Mouse (Mus musculus) urinary bladder, postnatal 14 days (tissue): ENCODE measurements around the gene Ptrh2.

Experiments used
- DNase-seq: peaks from one replicate; pipeline ENCODE4 v3.0.0; 2021; ENCODE audit warnings: low spot score

Gene Ptrh2

DNA sequence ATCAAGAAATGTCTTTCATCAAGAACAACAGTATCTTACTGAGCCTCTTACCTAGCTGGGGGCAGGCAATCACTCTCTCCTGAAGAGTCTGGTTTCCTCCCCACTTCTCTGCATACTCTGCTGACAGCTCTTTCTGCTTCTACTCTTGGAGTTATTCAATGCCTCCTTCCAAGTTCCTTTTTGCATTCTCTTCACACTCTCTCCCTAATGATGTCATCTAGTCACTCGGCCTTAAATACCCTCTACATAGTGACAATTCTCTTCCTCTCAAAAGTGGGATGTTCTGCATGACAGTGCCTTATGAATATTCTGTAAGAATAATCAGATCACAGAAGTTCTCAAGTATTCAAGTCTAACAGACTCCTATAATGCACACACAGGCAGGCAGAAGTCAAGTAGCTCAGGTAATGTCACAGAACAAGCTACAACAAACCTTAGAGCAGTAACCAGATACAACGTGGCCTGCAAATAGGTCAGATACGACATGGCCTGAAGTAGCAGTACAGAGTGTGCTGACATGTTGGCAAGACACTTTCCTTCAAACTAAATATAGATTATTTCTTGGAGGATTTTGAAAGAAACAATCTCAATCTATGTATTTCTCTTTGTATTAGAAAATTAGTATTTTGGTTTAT is 12.6 kb upstream of the Ptrh2 start:
- no peak for DNase-seq

DNA sequence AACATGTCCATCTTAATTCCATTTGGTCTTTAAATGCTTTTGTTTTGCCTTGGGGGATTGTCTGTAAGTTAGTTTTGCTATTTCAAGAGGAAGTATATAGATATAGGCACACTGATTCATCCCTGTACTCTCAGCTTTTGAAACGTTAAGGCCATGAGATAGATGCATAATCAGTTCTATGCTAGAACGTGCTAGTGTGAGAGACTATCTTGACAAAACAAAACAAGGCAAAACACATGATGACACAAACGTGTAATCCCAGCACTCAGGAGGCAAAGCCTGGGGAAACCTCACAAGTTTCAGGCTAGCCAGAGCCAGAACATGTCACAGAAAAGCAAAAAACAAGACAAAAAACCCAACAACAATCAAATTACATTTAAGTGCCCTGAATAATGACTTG is 11.0 kb upstream of the Ptrh2 start:
- DNase-seq, result no peak

DNA sequence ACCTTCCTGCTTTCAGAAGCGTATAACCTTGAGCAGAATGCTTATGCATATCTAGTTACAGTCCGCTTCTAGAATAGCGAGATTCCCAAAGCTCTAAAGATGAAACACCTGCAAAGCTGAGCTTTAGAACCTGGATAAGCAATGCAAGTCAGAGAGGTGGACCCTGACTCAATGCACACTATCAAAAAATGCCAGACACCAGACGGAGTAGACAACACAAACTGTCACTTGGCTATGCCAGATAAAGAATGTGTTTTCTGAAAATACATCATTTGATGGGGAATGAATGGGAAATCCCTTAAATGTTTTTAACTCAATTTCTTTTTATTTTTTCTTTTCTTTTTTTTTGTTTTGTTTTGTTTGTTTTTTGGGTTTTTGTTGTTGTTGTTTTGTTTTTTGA is 8.3 kb upstream of the Ptrh2 start:
- no peak for DNase-seq

DNA sequence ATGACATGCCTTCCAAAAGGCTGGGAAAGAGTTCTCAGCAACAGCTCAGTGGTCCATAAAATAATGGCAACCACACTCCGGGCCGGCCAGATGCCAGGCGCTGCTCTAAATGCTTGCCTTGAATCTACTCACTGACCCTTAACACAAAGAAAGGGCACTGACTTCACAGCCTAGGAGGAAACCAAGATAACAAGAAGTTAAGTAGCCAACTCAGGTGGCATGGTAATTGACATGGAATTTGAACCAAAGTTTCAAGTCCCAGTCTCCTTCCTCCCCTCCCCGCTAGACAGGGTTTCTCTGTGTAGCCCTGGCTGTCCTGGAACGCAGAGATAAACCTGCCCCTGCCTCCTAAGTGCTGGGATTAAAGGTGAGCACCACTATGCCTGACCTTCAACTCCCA is 4.8 kb upstream of the Ptrh2 start:
- no peak for DNase-seq

DNA sequence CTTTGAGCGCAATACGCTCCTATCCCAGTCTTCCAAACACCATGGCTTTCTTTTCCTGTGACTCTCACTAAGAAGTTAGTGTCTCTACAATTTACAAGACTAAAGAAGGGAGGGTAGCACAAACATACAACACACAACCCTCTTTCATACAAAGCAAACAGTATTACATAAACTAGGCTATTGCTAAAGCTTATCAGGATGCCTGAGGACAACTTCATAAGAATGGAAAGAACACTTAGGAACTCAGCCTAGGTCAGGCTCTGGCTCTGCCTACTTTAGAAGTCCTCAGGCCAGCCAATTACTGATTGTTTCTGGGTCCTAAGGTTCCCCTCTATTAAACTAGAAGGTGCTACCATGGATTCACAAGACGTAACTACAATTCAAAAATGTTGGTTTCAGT is 3.1 kb upstream of the Ptrh2 start:
- DNase-seq, result no peak

DNA sequence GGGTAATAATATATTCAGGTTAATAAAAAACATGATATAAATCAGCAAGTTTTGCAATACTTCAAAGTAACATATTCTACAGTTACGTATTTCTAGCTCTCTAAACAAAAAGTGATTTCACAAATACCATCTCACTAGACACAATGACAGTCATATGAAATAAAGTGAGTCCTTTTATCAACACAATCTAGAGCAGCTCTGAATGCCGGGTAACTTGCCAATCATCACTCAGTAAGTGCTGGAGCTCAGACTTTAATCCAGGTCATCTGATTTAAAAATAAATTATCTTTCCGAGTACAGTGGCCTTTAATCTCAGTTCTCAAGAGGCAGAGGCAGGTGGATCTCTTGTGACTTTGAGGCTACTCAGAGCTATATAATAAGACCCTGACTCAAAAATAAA is 2.4 kb upstream of the Ptrh2 start:
- no peak for DNase-seq

DNA sequence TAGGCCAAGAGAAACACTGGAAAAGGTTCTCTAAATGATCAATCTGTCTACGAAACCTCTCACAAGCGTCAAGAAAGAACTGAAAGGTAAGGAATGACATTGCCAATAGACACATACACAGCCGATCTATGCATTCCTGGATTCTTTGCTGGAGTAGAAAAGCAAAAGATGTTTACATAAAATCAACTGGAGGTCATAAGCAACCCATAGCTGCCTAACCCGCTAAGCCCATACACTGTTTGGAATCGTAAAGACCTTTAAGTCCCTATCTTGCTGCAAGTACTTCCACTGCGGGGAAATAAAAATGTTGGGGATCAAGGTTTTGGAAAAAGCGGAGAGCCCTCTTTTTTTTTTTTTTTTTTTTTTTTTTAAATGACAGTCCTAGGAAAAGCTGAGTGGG is 924 bp upstream of the Ptrh2 start:
- DNase-seq, result no peak

DNA sequence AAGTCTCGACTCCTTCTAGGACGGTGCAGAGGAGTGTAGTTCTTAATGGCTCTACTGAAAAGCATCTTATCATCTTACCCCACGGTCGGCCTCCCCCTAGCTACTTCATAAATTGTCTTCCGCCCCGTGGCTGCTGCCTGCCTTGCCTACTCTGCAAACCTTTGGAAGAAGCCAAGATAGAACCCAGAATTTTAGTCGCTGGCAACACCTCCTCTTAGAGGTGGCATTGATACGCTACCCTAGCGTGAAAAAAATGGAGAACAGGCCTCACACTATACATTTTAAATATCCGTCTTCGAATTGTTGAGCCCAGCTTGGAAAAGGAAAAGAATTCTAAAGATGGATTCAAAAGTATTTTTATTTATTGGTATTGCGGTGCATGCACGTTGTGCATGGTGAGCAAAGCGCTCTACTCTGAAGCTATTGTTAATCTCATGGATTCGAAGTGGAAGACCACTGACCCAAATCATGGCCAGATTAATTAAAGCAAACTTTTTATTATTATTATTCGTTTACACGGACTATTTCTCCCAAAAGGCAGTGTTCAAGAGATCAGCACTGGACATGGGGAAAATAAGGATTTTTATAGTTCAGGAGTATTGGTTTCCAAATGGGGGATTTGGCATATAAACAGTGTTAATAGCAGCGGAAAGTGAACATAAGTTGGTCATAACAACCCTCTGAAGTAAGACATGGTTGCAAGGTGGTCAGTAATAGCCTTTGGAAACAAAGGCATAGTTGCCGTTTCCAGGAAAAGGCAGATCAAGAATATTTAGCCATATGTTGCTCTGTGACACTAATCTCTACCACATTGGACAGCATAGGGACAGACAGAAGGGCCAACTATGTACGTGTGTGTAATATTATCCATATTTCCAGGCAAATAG is 584 bp downstream of the Ptrh2 start:
- DNase-seq, result no peak

DNA sequence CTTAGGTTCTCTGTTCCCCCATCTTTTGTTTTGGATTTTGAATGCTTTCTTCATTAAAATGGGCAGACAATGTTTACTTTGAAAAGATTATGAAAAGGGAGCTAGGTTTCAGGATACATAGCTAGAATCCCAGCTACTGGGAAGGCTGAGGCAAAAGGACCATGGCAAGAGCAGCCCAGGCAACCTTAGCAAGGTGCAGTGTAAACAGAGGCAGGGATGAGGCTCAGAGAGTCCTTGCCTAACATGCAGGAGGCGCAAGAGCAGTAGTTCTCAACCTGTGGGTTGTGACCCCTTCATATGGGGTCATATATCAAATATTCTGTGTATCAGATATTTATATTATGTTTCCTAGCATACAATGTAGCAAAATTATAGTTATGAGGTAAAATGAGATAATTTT is 1.6 kb downstream of the Ptrh2 start:
- DNase-seq, result no peak

DNA sequence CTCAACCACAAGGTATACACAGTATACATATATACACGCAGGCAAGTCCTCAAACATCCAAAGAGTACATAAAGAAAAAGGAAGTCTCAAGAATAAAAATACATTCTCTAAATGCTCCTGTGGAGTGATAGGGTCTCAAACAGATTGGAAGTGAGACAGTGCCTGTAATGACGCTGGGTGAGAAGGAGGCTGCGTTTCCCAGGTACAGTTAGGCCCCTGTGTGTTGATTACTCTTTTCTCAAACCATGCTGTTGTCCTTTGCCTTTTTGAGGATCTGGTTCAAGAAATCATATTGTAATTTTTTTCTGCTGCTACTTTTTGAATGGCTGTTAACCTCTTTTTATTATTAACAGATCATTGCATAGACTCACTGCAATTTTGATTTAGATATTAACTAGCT is 6.6 kb downstream of the Ptrh2 start:
- DNase-seq, result no peak

DNA sequence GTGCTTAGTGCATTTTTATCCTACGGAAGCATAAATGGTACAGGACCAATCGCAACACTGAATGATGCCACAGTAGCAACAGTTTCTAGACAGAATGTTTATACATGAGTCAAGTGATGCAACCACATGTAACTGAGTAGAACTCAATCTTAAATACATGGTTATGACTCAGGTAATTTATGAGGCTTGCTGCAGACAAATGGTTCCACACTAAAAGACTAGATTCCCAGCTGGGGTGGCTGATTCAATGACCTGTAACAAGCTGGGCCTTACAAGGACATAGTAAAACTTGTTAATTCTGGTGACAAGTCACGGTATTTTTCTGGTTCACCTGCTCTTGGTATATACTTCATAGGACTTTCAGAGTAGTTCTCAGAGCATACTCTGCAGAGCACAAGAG is 7.7 kb downstream of the Ptrh2 start:
- no peak for DNase-seq

DNA sequence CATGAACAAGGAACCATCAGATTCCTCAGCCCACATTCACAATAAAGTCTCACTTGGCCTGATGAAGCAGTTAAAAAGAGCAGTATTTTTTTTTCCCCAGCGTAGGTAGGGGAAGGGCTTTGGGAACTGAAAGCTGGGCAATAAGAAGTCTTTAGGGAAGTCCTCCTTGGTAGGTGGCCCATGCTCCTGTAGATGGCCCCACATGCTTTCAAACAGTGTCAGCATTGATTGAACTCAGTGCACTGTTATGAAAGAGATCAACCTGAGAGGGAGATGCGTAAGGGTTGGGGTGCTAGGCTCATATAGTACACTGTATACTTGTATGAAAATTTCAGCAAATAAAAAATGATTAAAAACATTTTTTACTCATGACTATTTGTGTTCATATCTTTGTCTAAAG is 8.2 kb downstream of the Ptrh2 start:
- no peak for DNase-seq

DNA sequence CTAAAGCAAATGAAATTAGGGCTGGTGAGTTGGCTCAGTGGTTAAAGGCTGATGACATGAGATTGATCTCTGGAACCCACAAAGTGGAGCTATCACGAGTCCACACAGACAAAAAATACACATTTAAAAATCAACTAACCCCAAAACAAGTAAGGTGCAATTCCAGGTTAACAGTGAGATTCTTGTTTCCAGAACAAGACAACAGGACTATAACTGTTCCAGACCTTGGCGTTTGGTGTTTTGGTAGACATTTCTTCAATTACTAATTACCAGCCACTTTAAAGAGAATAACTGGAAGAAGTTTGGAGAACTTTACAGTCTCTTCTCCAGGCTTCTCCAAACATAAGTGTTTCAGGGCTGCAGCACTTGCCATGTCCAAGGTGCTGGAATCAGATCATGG is 8.8 kb downstream of the Ptrh2 start:
- no peak for DNase-seq

DNA sequence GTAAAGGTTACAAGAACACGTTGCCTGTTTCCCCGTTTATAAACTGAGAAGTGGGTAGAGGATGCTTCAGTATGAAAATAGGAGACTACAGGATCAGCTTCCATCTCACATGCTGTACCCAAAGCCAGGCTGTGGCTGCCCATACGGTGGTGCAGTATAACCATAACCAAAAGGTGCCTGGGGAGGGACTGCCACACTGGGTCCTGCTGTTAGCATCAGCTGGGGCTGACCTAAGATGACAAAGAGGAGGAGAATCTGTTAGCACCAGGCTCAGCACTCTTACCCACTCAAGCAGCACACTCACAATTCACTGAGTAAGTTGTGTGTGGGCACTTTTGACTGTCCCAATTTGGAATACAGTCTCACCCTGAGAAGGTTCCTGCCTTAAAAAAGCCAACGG is 11.7 kb downstream of the Ptrh2 start:
- DNase-seq, result no peak

DNA sequence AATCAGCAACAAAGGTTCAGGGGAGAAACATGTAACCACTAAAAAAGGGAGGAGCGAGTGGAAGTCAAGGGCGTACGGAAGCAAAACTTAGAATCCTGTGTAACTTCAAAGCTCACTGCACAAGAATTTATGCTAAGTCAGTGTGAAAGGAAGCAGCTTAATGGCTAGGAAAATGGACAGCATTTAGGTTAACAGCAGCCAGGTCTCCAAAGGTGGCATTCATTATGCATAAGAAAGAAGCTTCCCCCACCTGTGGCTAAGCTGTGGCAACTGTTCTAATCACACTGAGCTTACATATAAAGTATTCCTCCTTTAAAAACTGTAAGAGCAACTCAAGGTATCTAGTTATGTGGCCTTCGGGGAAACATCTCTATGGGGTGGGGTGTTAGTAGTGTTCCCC is 17.4 kb downstream of the Ptrh2 start:
- DNase-seq, result no peak

DNA sequence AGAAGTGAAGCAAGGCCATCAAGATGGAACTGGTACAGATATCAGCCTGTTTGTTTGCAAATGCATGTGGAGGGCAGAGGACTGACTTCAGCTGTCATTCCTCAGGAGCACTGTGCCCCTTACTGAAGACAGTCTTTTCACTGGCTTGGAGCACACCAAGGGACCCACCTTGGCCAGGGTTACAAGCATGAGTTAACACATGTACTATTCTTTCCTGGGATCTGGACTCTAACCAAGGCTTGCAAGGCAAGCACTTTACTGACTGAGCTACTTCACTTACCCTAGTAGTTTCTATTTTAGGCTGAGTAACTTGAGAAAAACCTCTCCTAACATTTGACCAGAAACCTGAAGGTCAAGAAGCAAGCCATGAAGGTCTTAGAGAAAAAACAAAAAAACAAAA is 30.8 kb downstream of the Ptrh2 start:
- no peak for DNase-seq

DNA sequence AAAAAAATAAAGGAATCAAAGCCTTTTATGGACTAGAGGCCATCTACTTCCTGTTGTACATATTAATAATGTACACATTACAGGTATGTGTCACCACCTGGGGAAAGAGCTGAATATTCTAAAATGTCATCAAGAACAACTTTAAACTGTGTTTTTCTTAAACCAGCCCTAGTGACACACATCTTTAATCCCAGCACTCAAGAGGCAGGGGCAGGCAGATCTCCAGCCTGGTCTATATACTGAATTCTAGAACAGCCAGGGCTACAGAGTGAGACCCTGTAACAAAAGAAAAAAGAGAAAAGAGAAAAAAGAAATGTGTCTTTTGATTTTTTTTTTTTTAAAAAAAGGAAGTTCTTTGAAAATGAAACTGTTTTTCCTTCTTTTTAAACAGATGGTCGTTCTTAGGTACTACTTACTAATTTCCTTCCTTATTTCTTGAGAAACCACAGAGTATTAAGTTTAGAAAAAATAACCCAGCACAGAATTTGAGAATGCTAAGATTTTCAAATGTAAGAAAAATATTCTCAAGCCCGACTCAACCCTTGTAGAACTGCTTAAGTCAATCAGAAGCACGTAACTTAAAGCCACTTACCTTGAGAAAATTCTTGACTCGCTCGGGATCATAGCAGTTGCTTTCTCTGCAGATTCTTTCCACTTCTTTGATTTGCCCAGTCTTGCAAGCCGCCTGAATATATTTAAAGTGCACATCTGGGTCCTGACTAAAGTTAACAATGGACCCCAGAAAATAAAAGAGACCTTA is 33.7 kb downstream of the Ptrh2 start:
- DNase-seq, result no peak

DNA sequence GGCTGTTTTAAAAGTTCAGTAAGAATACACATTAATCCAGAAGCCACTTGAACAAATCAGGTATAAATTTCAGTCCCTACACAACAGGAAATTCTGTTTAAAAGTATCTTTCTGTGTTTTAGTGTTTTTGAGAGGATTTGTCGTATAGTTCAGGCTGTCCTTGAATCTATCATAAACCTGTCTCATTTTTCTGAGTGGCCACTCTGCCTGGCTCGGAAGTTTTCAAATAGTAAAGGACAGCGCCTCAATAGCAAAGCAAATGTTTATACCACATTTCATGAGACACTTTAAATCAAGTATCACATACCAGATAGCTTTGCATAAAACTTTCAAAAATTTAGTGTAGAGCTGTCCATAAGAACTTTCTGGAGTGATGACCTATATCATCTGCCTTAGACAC is 34.6 kb downstream of the Ptrh2 start:
- no peak for DNase-seq

DNA sequence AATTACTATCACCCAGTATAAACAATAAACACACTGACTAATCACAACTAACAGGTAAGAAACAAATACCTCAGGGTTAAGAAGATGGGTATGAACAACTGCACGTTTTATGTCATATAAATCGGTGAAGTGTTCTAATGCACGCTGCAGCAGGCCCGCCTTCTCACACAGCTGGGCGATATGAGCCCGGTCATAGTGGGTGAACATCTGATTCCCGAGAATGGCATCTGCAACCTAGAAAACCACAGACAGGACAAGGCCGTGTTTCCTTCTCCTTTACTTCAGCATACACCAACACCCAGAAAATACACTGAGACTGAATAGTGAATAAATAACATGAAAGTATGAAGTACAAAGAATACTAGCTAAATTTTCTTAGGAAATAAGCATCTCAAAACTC is 35.6 kb downstream of the Ptrh2 start:
- DNase-seq, result no peak

DNA sequence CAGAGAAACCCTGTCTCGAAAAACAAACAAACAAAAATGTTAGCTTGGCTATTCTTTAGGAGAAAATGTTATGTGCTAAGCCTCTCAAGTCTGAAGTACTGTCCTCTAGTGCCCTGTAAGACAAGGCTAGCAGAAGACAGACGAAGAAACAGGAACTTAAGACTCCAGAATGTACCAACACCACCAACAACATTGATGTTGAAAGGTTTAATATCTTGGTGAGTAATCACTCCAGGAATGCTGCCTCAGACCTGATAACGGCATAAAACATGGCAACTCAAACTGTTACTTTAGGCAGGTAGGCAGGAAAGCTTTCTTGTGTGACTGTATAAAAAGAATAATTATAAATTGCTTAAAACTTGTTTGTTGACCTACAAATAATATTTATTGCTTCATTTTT is 40.2 kb downstream of the Ptrh2 start:
- no peak for DNase-seq

DNA sequence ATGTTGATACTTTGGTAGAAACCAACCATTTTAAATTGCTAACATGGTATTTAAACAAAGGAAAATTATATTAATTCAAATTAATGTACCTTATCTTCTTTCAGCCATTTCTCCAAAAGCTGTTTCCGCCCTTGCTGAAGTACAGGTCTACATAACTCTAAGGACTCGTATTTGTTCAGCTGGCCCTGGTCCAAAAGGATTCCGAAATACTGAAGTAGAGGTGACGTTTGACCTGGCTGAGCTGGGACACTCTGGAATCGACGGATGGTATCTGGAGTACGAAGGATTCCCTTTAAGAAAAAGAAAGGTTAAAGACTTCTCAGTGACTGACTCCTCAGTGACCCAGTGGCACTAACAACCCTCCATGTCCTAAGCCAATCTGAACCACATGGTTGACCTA is 41.2 kb downstream of the Ptrh2 start:
- no peak for DNase-seq

DNA sequence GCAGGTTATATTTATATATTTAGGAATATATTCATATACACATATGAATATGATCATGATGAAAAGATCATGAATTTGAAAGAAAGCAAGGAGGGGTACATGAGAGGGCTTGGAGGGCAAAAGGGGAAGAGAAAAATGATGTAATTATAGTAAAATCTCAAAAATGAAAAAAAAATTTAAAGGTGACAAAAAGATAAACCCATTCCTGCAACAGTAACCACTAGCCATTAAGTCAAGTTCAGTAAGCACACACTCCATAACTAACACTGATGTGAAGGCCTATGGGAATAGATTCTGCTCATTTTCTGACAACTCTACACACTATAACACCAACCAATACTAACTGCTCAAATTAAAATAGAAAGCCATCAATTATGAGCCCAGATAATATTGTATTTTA is 41.8 kb downstream of the Ptrh2 start:
- no peak for DNase-seq

DNA sequence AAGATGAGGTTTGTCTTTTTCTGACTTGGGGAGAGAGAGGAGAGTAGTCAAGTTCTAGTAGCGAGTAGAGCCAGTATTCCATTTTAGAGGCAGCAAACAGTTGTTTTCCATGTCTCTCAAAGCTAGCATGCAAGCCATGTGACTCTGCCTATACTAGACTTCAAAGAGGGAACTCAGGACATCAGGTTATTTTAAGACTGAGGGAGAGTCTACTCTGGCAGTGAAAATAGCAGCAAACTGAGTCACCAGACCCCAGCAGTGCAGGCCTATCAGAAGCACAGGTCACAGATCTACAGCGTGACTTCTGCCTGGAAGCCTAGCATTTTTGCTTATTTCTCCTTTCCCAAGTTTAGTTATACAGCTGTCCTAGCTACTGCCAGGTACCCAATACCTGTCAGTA is 47.7 kb downstream of the Ptrh2 start:
- DNase-seq, result no peak
